Mouse (Mus musculus) layer of hippocampus, postnatal 10 days (tissue): Measurements from ENCODE around the gene Sec13. TPM values are rescaled to one million over a fixed set of nuclear protein-coding genes. Genes with fewer than 3 reads are reported as not detected.

Experiments used
- DNase-seq, 2 experiments: peaks; one replicate each; pipeline ENCODE4 v3.0.0; 2021; ENCODE audit warnings: low spot score in 2 of 2
- long read RNA-seq: library from polyadenylated mRNA; stranded (forward); transcript quantifications from one replicate; pipeline ENCODE4 v2.0.0, GENCODE M21; 2023
- total RNA-seq, 2 experiments: library from RNA; stranded (reverse); gene quantifications; 2 replicates each; pipeline ENCODE4 v1.2.3; 2021

The Sec13 gene
- total RNA-seq = 10 to 100 TPM; 80.0 to 84.4 TPM
- long read RNA-seq, transcript Sec13-201 (9 exons, 1,353 nt) = major isoform, 89 of 110 reads
- long read RNA-seq, partial matches to known transcripts = 12 of 110 reads
- long read RNA-seq, other reads (novel, unspliced or antisense) = 9 of 110 reads

- peak; percentile 94 to 95 for DNase-seq
Observed at GRCm38 (mm10) chr6:113740236-113741217, at the start of gene Sec13. Gene Sec13 (minus strand): TSS chr6:113740743.

- no peak for DNase-seq
Observed at GRCm38 (mm10) chr6:113787459-113787968, 47.0 kb upstream of the Sec13 start.

GRCm38 (mm10) chr6:113785658-113786057, 45.1 kb upstream of the Sec13 start:
- DNase-seq = no peak

GRCm38 (mm10) chr6:113778229-113778753, 37.7 kb upstream of the Sec13 start:
- no peak for DNase-seq

- DNase-seq = no peak
Observed at GRCm38 (mm10) chr6:113768804-113769203, 28.3 kb upstream of the Sec13 start.

GRCm38 (mm10) chr6:113761644-113762043, 21.1 kb upstream of the Sec13 start:
- DNase-seq = peak; percentile 63 to 71

- no peak for DNase-seq
Observed at GRCm38 (mm10) chr6:113749119-113749685, 8.7 kb upstream of the Sec13 start.

- no peak for DNase-seq
Observed at GRCm38 (mm10) chr6:113748351-113748750, 7.8 kb upstream of the Sec13 start.

- no peak for DNase-seq
Observed at GRCm38 (mm10) chr6:113747284-113747683, 6.7 kb upstream of the Sec13 start.

- DNase-seq = no peak
Observed at GRCm38 (mm10) chr6:113745117-113745516, 4.6 kb upstream of the Sec13 start.

- no peak for DNase-seq
Observed at GRCm38 (mm10) chr6:113743111-113743510, 2.6 kb upstream of the Sec13 start.

GRCm38 (mm10) chr6:113742321-113742720, 1.8 kb upstream of the Sec13 start:
- no peak for DNase-seq

- no peak for DNase-seq
Observed at GRCm38 (mm10) chr6:113741425-113741824, 882 bp upstream of the Sec13 start.

- DNase-seq = no peak
Observed at GRCm38 (mm10) chr6:113737318-113738046, 3.1 kb downstream of the Sec13 start.

GRCm38 (mm10) chr6:113731296-113731695, 9.2 kb downstream of the Sec13 start:
- DNase-seq = no peak

- DNase-seq = no peak
Observed at GRCm38 (mm10) chr6:113728181-113728580, 12.4 kb downstream of the Sec13 start.

- DNase-seq = no peak
Observed at GRCm38 (mm10) chr6:113721061-113721460, 19.5 kb downstream of the Sec13 start.

- DNase-seq = no peak
Observed at GRCm38 (mm10) chr6:113719878-113720277, 20.7 kb downstream of the Sec13 start, which contains the start of gene Ghrl. Gene Ghrl (minus strand): TSS chr6:113719880.

GRCm38 (mm10) chr6:113717541-113717940, 23.0 kb downstream of the Sec13 start:
- no peak for DNase-seq

GRCm38 (mm10) chr6:113714797-113715196, 25.7 kb downstream of the Sec13 start:
- DNase-seq = no peak

- no peak for DNase-seq
Observed at GRCm38 (mm10) chr6:113714276-113714675, 26.3 kb downstream of the Sec13 start.
